Mouse (Mus musculus): ENCODE results near the gene Col5a3.

Gene Col5a3

DNA sequence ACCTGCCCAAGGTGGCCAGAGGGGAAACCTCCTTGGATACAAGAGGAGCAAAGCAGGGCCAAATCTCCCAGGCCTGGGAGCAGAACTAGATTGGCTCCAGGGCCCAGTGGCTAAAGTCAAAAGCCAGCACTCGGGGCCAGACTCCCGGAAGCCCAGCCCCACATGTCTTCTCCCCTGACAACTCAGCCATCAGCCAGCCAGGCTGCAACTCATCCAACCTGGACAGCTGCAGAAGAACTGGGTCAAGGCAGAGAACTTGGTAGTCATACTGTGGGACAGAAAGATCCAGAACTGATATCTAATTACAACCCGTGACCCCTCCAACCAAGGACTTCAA is 9.7 kb downstream of the Col5a3 start:
- no peak for DNase-seq (ENCODE audit: low read depth)

DNA sequence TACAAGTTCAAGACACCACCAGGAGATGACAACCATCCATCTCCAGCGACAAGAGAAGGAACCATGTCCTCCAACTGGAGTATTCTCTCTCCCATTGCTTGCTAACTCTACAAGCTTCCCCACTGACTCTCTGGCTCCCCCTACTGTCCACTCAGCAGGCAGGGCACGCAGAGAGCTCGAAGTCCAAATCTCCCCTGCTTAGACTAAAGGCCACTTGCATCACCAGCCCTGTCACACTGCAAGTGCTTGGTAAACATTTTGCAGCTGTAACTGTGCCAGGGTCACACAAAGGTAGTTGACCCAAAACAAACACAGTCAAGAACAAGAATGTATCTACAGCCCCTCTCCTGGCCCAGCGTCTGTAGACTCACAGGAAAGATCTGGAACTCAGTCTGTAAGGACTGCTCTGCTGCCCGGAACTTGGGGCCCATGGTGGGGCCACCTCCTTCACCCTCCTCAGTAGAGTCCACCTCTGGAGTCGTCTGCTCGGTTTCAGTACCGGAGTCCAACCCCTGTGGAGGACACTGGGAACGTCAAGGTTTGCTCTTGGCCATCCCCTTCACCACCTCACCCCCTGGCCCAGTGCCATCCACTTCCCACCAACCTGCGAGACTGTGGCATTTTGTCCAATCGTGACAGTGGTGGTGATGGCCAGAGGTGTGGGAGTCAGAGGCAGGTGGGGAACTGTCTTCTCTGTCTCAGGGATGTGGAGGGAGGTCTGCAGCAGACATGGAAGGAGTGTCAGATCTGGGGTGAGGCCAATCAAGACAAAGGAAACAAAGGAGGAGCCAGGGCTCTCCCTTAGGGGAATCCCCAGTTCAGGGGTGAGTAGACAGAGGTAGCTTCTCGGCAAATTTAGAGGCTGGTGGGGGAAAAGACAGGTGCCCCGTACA is 10.4 kb downstream of the Col5a3 start:
- peak; percentile 76 for DNase-seq (ENCODE audit: low read depth)

DNA sequence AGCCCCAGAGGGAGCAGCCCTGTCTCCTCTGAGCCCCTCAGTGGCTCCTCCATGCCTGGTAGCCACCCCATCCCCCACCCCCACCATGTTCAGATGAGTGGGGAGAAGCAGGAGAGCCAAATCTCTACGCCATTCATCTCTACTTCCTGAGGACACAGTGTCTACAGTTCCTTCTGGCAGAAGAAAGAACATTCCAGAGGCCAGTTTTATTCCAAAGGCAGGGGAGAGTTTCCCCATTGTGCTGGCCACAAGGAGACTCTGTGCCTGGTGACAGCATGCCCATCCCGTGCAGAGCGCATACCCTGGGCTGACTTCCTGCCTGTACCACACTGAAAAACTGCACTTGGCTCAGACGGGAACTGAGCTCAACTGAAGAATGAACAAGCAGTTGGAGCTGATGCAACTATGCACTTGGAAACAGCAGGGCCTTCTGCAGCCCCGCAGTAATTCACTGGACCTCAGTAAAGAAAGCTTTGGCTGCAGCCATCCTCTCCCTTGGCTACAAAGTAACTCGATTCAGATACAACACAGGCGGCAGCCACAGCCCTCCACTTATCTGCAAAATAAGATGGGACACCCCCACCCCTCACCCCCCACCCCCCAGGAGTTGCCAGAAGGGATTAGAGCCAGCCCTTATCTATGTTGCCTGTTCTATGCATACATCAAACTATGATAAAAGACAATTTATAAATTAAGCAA is 20.6 kb downstream of the Col5a3 start:
- DNase-seq (ENCODE audit: low read depth) = peak; percentile 8

DNA sequence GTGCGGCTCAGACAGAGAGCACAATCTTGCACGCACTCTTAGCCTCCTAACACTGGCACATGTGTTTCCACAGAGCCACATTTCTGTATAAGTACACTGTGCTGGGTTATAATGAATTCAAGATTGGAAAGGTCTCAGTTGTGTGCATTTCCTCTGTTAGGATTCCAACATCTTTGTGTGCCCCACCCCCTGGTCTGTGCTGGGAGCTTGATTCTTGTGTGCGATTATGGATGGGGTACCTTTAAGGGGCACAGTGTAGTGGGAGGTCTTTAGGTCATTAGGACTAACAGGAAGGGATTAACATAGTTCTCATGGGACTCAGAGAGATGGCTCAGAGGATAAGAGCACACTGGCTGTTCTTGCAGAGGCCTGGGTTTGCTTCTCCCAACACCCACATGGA is 24.5 kb downstream of the Col5a3 start:
- DNase-seq (ENCODE audit: low read depth) = no peak

DNA sequence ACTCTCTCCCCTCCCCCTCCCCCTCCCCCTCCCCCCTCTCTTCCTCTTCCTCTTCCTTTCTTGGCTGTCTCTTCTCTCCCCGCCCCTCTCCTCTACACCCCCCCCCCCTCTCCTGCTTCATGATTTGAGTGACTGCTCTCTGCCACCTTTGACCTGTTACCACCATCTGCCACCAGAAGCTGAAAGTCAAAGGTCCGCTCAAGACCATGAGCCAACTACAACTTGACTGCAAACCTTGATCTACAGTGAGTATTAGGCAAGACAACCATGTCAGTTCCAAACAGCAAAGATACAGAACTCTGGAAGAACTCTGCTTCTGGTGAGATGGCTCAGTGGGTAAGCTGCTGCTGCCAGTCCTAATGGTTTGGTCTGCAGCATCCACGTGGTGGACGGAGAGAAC is 25.2 kb downstream of the Col5a3 start:
- DNase-seq (ENCODE audit: low read depth) = no peak

DNA sequence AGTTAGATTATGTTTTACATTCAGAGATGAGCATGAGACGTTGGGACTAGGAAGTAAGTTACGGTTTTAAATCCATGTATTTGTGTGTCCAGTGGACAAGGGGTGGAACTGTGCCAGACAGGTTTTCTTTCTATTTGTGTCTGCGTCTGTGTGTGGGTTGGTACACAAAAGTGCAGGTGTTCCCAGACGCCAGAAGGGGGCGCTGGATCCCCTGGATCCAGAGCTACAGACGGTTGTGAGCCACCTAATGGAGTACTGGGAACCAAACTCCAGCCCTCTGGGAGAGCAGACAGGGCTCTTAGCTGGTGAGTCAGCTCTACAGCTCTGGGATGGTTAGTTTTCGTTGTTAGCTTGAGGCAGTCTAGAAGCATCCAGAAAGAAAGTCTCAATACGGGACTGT is 26.9 kb downstream of the Col5a3 start:
- DNase-seq (ENCODE audit: low read depth) = no peak

DNA sequence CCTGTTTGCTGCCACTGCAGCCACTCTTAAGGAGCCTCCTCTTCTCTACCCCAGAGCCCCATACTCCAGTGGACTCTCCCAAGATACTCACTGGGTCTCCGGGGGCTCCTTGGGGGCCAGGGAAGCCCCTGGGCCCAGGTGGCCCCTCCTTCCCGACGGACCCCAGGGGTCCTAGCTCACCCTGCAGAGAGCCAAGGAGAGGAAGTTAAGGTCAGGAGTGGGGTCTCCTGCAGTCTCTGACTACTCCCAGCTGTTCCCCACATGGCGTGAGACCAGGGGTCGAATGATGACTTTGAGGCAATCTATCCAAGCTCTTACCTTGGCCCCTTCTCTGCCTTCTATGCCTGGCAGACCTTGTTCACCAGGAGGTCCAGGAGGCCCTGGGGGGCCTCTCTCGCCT is 29.8 kb downstream of the Col5a3 start:
- no peak for DNase-seq (ENCODE audit: low read depth)

DNA sequence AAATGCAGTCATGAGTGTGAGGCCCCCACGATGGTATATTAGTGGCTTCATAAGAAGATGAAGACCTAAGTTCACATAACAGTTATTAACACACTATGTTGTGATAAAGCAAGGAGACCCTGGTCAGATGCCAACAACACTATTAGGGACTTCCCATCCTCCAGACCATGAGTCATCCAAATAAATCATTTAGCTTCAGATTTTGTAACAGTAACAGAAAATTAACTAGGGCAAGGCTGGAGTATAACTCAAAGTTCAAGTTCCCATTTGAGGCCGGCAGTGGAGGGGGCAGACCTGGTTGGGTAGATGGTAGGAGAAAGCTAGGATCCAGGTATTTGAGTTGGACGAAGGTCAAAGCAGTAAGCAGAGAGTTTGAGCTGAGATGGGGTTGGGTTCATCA is 33.6 kb downstream of the Col5a3 start:
- DNase-seq (ENCODE audit: low read depth) = no peak

DNA sequence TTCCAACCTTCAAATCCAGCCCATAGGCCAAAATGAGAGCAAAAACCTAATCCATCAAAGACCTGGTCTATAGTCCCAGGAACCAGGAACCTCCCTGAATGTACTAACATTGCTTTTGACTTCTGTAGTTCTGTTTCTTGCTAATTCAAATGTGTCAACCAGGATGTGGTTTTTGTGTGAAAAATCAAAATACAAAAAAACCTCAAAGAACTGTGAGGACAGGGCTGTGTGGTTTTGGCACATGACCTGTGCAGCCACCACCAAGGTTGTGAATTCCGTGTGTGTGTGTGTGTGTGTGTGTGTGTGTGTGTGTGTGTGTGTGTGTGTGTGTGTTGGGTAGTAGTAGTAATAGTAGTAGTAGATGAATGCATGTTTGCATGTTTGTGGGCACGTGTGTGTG is 49.6 kb downstream of the Col5a3 start:
- peak; percentile 83 for DNase-seq (ENCODE audit: low read depth)

DNA sequence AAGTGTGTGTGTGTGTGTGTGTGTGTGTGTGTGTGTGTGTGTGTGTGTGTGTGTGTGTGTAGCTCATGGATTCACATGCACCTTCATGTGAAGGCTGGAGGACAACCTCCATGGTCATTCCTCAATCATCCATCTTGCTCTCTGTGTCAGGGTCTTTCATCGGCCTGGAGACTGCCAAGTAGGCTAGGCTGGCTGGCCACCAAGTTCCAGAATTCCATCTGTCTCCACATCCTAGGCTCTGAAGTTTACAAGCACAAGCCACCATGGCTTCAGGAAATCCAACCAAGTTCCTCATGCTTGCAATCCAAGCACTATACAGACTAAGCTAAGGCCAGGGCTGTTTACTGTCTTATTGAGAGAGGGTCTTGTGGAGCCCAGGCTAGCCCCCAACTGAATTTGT is 51.8 kb downstream of the Col5a3 start:
- no peak for DNase-seq (ENCODE audit: low read depth)

DNA sequence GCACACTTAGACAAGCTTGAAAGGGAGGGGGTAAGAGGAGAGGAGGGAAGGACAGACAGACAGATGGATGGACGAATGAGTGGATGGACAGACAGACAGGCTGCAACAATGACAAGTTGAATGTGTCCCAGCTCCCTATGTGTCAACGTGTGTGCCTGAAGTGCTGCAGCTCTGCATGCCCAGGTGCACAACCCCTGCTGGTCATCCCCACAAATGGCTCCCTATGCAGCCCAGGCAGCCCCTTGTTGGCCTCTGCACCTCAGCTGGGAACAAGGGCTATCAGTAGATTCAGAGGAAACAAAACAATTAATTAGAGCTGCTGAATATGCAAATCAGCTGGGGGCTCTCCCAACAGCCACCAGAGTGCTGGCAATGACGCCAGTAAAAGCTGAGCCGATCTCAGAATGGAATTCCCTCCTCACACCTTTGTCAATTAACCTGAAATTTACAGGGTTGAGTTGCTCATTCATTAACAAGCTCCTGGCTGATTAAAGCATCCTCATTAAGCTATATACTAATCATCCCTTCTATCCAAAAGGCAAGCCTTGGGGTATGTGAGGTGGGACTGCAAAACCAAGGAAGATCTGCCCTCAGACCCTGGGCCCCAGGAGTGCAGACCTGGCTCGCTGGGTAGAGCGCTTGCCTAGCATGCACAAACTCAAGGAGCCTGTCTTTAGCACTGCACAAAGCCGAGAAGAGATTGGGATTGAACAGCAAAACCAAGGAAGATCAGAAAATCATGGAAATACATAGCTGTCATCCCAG is 52.5 kb downstream of the Col5a3 start:
- DNase-seq (ENCODE audit: low read depth) = peak; percentile 43

DNA sequence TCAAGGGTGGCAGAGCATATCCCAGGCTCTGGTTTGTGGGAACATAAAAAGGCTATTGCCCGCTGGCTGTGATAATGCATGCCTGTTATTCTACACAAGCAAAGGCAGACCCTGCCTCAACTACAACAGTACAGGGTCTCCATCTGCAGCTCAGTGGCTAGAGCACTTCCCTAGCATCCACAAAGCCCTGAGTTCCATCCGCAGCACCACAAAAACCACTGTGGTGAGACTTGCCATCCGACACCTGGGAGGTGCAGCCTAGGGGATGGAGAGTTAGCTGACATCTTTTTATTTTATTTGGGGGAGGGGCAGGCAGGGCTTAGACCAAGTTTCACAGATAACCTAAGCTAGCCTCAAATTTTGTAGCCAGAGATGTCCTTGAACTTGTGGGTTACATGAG is 53.5 kb downstream of the Col5a3 start:
- no peak for DNase-seq (ENCODE audit: low read depth)

DNA sequence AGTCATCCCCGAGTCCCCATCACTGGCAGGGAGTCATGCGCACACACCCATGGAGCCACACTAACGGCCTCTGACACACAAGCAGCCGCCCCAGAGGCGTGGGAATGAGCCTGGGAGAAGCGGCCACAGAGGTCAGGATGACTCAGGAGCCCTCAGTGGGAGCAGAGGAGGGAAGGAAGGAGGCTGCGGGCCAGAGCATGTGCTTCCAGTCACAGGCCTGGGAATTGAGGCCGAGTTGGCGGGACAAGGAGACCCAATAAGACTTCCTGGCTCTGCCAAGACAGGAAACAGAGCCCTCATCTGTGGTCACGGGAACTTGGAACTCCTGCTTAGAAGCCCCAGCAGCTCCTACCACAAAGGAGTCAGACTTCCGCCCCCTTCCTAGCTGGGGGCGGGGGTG is 54.1 kb downstream of the Col5a3 start:
- no peak for DNase-seq (ENCODE audit: low read depth)

DNA sequence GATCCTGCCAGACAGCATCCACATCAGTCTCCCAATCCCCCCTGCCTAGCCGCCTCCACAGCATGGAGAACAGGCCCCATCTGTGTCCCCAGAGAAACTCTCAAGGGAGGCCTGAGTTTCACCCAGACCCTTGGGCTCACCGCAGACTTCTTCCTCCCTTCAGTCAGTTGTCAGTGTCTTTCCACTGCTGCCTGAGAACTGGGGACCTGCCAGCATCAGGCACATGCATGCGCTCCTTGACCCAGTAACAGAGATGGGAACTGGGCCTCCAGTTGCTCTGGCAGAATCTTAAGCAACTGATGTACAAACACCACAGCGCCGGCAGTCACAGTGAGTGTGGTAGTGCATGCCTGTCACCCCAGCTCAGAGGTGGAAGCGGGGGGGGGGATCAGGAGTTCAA is 56.0 kb downstream of the Col5a3 start:
- DNase-seq (ENCODE audit: low read depth) = no peak

DNA sequence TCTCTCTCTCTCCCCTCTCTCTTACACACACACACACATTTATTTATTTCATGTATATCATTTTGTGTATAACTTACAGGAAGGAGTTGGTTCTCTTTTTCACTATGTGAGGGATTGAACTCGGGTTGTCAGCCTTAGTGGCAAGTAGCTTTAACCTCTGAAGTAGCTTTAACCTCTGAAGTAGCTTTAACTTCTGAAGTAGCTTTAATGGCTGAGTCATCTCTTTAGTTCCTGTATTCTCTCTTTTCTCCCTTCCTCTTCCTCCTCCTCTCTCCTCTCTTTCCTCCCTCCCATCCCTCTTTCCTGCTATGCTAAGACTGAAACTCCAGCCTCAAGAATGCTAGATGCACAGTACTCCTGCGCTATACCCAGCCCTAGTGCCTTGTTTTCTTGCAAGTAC is 56.6 kb downstream of the Col5a3 start:
- no peak for DNase-seq (ENCODE audit: low read depth)

DNA sequence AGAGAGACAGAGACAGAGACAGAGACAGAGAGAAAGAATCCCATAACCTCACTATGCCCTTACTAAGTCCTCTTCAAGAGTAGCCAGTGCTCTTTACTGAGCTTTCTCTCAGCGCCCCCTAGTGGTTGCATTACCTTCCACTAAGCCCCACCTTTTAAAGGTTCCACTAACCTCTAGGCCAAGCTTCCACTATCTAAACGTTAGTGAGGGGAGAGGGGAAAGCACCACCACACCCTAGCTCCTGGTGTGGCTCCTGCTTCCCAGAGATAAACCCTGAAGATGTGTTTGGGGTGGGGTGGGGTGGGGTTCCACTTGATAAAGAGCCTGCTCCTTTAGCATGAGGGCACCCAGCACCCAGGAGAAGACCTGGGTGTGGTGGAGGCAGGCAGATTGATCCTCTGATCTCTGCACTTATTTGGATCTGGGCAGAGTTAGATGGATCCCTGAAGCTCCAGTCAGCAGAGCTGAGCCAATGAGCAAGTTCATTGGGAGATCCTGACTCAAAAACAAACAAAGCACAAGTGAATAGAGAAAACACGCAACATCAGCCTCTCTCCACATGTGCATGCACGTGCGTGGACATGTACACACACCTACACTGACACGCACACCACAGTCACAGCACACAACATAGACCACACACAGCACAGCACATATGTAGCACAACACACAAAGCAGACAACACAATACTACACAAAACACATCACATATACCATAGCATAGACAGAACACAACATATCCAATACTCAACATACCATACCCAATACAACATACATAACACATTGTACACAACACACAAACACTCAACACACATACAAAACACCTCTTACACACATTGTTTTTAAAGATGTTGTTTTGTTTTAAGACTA is 57.5 kb downstream of the Col5a3 start:
- peak; percentile 88 for DNase-seq (ENCODE audit: low read depth)

DNA sequence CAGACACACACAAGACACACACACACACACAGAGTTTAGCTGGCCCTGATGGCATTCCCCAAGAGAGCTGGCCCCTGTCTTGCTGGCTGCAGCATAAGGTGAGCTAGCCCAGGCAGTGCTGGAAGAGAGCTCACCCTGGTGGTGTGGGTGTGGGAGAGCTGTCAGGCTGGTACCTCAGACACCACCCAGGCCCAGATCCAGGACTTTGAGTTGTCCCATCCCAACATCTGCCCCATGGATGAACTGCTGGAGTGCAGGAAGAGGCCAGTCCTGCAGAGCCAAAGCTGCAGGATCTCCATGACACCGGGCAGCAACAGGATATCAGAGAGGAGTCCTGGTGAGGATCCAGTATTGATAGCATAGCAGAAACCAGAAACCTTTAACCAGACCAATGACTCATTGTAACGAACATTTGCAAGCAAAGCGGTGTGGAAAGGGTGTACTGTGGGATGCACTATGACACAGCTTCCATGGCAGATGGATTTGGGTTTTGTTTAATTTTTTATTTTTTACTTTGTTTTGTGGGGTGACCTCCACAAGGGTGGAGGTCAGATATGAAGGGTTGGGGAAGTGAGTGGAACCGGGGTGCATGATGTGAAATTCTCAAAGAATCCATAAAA is 58.7 kb downstream of the Col5a3 start:
- DNase-seq (ENCODE audit: low read depth) = no peak

DNA sequence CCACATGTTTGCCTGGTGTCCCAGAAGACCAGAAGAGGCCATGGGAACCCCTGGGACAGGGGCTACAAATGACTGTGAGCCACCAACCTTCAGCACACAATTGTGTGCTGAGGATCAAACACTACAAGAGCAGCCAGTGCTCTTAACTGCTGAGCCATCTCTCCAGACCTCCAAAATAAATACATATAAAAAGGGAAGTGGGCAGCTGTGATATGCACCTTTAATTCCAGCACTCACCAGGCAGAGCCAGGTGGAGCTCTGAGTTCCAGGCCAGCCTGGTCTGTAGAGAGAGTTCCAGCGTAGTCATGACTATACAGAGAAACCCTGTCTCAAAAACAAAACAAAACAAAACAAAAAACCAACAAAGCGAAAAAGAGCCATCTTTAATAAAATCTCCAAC is 60.5 kb downstream of the Col5a3 start:
- DNase-seq (ENCODE audit: low read depth) = no peak

DNA sequence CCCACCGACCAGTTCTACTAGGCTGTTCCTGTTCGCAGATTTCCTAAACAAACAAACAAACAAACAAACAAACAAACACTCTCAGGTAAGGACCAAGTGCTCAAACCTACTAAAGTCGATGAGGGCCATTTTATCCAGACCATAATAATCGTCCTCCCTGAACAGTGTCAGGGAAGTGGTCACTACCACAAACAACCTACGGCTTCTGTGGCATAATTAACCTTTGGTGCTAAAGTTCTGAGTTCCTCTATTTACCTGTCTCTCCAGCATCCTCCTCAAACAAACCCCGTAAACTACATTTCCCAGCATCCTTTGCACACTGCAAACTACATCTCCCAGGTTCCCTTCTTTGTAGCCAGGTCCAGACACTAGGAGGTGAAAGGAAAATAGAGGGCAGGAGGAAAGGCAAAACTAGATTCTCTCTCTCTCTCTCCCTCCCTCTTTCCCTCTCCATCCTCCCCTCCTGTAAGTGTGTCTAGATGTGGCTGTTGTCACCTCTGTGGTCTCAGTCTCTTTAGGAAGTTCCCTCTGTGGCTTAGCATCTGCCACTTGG is 63.3 kb downstream of the Col5a3 start:
- peak; percentile 58 for DNase-seq (ENCODE audit: low read depth)

DNA sequence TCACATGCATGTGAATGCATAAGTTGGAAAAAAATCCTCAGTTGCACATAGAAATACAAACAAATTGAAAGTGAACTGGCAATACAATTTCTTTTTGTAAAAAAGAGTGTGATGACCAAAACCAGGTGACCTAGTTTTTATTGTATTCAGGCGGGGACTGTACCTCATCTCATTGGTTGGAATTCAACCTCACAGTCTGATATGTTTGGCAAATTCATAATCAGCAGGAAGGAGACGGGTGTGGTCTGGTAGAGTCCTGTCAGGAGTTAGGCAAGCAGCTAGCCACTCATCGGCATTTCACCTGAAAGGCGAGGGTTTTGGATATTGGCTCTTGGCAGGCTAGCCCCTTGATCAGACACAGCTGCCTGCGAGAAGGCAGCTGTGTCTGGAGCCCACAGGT is 65.7 kb downstream of the Col5a3 start:
- DNase-seq (ENCODE audit: low read depth) = no peak

DNA sequence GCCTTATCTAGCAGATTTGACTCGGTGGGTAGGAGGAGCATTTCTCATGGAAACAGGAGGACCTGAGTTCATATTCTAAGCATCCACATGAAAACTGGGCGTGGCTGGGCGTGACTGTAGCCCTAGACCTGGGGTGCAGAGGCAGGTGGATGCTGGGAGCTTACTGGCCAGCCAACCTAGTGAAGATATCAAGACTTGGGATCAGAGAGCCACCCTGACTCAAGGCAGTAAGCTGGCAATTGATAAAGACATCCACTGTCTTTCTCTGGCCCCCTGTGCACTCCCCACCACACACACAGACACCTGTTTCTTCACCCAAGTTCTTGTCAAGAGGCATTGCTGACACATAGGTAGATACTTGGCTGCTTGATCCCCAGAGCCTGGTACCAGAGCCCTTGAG is 66.3 kb downstream of the Col5a3 start:
- DNase-seq (ENCODE audit: low read depth) = no peak
